Mouse (Mus musculus) thymus, adult 2 months (tissue): ENCODE results near the gene Fndc7.

Experiments used
- CTCF ChIP-seq: fragments of 200-500 bp; IDR thresholded peaks from 2 replicates; pipeline ENCODE4 v1.5.1; 2012; ENCODE audit warnings: mild to moderate bottlenecking, control low read depth, low read length, moderate library complexity, borderline replicate concordance; ENCODE audit not compliant: control insufficient read depth, poor library complexity, insufficient read depth; ENCODE audit errors: extremely low read depth
- POLR2A ChIP-seq: fragments of 200-500 bp; IDR thresholded peaks from 2 replicates; pipeline ENCODE4 v1.6.1; 2012; ENCODE audit warnings: mild to moderate bottlenecking, low read length, control low read depth, moderate library complexity; ENCODE audit not compliant: control insufficient read depth, poor library complexity, insufficient read depth; ENCODE audit errors: extremely low read depth

DNA sequence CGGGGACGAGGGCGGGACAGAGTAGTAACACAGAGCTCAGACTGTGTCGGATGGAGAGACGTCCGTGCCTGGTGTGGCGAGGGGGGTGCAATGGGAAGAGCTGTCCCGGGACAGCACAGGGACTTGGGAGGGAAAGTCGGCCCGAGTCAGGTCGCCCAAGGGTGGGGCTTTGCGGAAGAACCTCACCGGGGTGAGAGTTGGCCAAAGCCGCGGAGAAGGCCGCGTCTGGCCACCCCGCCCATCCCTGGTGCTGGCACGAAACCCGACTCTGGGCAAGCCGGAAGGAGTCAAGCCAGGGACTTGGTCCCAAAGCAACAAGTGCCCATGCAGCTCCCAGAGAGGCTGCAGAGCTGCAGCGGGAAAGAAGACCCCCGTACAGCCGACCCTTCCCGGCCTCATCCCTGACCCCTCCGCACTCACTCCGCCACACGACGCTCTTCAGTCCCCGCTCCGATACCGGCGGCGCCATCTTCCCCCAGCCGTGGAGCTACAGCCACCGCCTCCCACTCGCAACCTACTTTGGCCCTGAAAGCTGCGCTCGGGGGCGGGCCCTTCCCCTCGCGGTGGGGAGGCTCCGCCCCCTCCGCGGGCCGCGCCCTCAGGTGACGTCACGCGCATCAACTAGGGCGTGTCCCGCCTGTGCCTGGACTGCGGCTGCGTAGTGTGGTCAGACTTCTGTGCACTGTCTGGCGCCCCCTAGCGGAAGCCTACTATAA, 49.6 kb downstream of the Fndc7 start, which contains the start of gene Stxbp3:
- TF ChIP-seq CTCF, result peak; percentile 94
- TF ChIP-seq POLR2A, result peak; percentile 96
